Mouse (Mus musculus) v-Abl transformed pro-B cells (cell line): ENCODE measurements around the gene March6.

ENCODE experiments used
- in situ Hi-C, 2 experiments: fragments of 400-800 bp; cut with MboI; formaldehyde crosslinking; loops; one replicate each; pipeline ENCODE4 v1.15.1; 2025; ENCODE audit not compliant: unreplicated experiment in 2 of 2

The March6 gene

DNA sequence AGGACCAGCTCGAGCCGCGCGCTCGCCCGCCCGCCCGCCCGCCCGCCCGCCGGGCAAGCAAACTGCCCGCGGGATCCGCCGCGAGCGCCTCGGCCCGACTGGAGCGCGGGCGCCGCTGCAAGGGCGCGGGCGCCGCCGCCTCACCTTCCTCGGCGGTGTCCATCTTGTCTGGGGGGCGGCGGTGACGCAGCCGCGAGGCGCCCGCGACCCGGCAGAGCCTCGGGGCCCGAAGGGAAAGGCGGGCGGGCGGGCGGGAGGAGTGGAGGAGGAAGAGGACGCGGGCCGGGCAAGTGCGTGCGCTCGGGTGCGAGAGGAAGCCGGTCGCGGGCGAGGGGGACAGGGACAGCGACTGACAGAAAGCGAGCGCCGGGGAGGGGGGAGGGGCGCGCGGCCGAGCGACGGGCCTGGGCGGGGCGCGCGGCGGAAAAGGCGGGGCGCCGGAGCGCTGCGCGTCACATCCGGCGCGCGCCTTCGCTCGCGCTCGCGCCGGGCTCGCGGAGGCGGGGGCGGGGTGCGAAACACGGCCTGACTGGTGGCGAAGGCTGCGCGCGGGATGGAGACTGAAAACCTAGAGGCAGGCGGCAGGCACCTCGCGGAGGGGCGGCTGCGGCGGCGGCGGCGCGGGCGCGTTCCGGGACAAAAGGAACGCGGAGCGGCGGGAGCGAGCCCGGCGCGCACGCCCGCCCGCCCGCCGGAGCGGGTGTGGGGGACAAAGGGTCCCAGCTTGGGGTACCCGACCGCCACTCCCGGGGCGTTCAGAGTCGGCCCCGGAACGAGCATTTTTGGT is at the start of gene March6:
Gene March6 (minus strand): TSS at position 395 of the 787 bp plus-strand sequence.
- in situ Hi-C loops, result loop anchor here in 1 of 2 experiments (10.0 kb wide), 1 partner anchor 64 kb away; no protein-coding TSS in a partner anchor

GRCm38 (mm10) chr15:31576076-31576475 is 45.2 kb upstream of the March6 start:
- in situ Hi-C loops, result loop anchor here in 1 of 2 experiments (25.0 kb wide), 1 partner anchor 964 kb away; no protein-coding TSS in a partner anchor

DNA sequence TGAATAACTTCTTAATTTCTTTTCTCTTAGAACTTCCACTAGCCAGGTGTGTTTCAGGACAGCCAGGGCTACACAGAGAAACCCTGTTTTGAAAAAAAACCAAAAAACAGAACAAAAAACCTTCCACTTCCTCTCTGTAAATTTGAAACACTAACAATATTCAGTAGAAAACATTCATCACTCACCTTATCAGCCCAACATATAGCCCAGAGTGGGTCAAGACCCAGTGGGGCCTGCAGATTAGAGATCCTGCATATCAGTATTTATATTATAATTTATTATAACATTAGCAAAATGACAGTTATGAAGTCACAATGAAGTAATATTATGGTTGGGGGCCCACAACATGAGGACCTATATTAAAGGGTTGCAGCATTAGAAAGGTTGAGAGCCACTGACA is 42.8 kb upstream of the March6 start:
- in situ Hi-C loops, result no loop called here

- in situ Hi-C loops, result no loop called here
Measured at GRCm38 (mm10) chr15:31573287-31573686, 42.4 kb upstream of the March6 start.

- in situ Hi-C loops, result no loop called here
Measured at GRCm38 (mm10) chr15:31571906-31572722, 41.3 kb upstream of the March6 start.

- in situ Hi-C loops, result no loop called here
Measured at GRCm38 (mm10) chr15:31570959-31571358, 40.1 kb upstream of the March6 start.

- in situ Hi-C loops, result no loop called here
Measured at GRCm38 (mm10) chr15:31569325-31570022, 38.6 kb upstream of the March6 start.

- in situ Hi-C loops, result no loop called here
Measured at GRCm38 (mm10) chr15:31568581-31568996, 37.7 kb upstream of the March6 start.

GRCm38 (mm10) chr15:31567431-31567830 is 36.6 kb upstream of the March6 start:
- in situ Hi-C loops, result no loop called here

DNA sequence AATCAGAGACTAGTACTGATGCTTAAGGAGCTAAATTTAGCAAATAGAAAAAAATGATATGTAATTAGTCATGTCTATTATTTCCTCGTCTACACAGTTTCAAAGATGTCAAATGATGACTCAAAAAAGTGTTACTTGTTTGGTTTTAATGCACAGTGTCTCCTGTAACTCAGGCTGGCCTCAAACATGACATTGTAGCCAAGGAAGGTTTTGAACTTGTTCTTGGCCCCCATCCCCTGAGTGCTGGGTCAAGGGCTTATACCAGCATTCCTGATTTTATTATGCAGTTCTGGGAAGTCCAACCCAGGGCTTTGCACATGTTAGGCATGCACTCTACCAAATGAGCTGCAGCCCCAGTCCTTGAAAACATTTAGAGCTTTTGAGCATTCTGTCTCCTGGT is 34.9 kb upstream of the March6 start:
- in situ Hi-C loops, result no loop called here

GRCm38 (mm10) chr15:31565184-31565583 is 34.3 kb upstream of the March6 start, which contains the start of gene Cmbl:
Gene Cmbl, plus strand, starts transcription at chr15:31565389.
- in situ Hi-C loops, result no loop called here

DNA sequence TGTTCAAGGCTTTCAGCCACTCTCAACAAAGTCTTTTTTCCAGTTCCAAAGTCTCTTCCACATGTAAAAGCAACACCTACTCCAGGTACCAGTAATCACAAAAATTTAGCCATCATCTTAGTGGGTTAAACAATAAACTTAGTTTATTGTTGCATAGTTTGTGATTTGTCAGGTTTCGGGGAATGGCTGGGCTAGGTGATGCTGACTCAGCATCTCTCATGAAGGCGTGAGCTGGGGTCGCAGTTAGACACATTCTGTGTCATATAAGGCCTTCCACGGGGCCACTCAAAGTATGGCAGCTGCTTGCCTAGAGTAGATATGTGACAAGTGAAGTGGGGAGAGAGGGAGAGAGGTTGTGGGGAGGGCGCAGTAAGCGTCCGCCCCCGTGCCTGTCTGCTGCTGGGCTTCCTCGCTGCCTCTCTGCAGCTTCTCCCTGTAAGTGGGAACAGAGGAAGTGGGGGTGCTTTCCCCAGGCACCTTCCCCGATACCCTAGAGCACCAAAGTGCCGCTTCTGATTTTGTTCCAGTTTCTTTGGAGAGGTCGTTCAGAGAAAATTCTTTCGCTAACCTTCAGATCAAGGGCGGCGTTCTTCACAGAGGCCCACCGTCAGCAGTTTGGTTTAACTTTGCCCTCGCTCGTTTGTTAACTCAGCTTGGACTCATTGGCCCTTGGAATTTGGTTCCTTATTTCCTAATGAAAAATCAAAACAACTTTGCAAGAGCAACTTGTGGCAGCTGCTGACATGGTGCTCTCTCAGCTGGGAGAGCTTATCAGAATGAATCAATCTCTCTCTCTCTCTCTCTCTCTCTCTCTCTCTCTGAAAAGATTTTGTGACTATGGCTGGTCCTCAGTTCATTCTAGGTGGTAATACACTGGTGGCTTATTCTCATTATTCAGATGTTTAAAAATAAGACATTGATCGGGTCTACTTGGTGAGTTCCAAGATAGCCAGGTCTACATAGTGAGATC is 33.0 kb upstream of the March6 start:
- in situ Hi-C loops, result no loop called here

DNA sequence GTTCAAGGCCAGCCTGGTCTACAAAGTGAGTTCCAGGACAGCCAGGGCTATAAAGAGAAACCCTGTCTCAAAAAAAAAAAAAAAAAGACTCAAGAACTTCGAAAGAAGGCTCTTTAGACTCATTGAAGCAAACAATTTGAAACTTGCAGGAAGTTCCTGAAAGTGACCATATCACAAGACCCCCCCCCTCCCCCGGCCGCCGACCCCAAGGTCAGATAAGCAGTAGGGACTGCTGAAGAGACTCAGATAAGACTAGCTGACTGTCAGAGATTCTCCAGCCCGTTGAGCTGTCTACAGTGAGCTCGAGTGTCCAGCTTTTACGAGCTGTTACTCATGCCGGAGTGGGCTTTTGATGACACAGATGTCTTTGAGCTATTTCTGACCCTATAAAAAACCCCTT is 32.0 kb upstream of the March6 start:
- in situ Hi-C loops, result no loop called here

- in situ Hi-C loops, result no loop called here
Measured at GRCm38 (mm10) chr15:31561976-31562375, 31.1 kb upstream of the March6 start.

GRCm38 (mm10) chr15:31561390-31561789 is 30.5 kb upstream of the March6 start:
- in situ Hi-C loops, result no loop called here

- in situ Hi-C loops, result no loop called here
Measured at GRCm38 (mm10) chr15:31554855-31555254, 24.0 kb upstream of the March6 start.

DNA sequence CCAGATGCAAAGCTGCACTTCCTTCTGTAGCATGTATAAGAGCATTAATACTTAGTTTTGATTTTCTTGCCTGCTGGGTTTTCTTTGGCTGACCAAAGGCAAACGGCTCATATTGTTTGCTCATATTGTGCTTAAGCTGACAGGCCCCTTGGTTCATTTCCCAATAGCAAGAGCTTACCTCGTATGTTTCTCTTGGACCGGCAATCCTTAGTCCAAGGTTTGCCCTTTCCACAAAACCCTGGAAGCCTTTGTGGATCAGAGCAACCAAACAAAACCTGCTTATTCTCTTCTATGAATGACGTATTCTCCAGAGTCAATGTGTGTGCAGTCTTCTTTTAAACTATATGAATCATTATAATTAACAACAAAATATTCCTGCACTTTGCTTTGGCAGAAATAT is 19.5 kb upstream of the March6 start:
- in situ Hi-C loops, result no loop called here

DNA sequence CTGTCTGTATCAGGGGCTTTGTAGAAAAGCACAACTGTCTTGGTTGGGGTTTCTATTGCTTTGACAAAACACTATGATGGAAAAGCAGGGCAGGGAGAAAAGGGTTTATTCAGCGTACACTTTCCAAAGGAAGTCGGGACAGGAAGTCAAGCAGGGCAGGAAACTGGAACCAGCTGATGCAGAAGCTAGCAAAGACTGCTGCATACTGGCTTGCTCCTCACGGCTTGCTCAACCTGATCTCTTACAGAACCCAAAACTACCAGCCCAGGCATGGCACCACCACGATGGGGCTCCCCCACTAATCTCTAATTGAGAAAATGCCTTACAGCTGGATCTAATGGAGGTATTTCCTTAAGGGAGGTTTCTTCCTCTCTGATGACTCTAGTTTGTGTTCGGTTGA is 16.6 kb upstream of the March6 start:
- in situ Hi-C loops, result no loop called here

GRCm38 (mm10) chr15:31546291-31546690 is 15.4 kb upstream of the March6 start:
- in situ Hi-C loops, result no loop called here

GRCm38 (mm10) chr15:31545058-31545457 is 14.2 kb upstream of the March6 start:
- in situ Hi-C loops, result no loop called here
